Mouse (Mus musculus) midbrain, postnatal 0 days (tissue): ENCODE data around the gene Apol10a. TPM values are rescaled to one million over a fixed set of nuclear protein-coding genes. Genes with fewer than 3 reads are reported as not detected.
A peak's percentile ranks its signal among the peaks of the same experiment; 100 is the strongest.
"Not testable (repeated sequence)": the region's sequence is repeated elsewhere in the genome, so short reads cannot be mapped to it uniquely, and the experiment has no call there.

Source experiments
- ATAC-seq: fragments of 200-750 bp; cut with Nextera tagmentation; 2 replicates; pipeline ENCODE4 v1.8.0; 2017; ENCODE audit warnings: moderate number of reproducible peaks, mild to moderate bottlenecking, moderate TSS enrichment, moderate library complexity; ENCODE audit not compliant: low FRiP score
- DNase-seq: peaks from one replicate; pipeline ENCODE4 v3.0.0-alpha.2; 2015; ENCODE audit warnings: low spot score
- H3K27ac ChIP-seq: fragments of 300-500 bp; sonication (generic); 2 replicates; pipeline ENCODE4 v1.5.1; 2014; ENCODE audit warnings: low read depth, mild to moderate bottlenecking, low read length, mixed read lengths
- H3K27me3 ChIP-seq: fragments of 300-500 bp; sonication (generic); 2 replicates; pipeline ENCODE4 v1.6.1; 2014; ENCODE audit warnings: low read length, control low read depth, mixed read lengths; ENCODE audit not compliant: insufficient read depth
- H3K36me3 ChIP-seq: fragments of 300-500 bp; sonication (generic); 2 replicates; pipeline ENCODE4 v1.6.1; 2014; ENCODE audit warnings: low read length, control low read depth, mixed read lengths; ENCODE audit not compliant: insufficient read depth
- H3K4me1 ChIP-seq: fragments of 300-500 bp; sonication (generic); 2 replicates; pipeline ENCODE4 v1.6.1; 2014; ENCODE audit warnings: mild to moderate bottlenecking, control low read depth, antibody characterized with exemption, low read length, mixed read lengths; ENCODE audit not compliant: insufficient read depth
- H3K4me2 ChIP-seq: fragments of 300-500 bp; sonication (generic); 2 replicates; pipeline ENCODE4 v1.6.1; 2014; ENCODE audit warnings: low read depth, mild to moderate bottlenecking, low read length, mixed read lengths; ENCODE audit not compliant: poor library complexity, severe bottlenecking
- H3K4me3 ChIP-seq: fragments of 300-500 bp; sonication (generic); 2 replicates; pipeline ENCODE4 v1.5.1; 2014; ENCODE audit warnings: low read depth, mild to moderate bottlenecking, low read length, moderate library complexity
- H3K9ac ChIP-seq: fragments of 300-500 bp; sonication (generic); replicated peaks from 2 replicates; pipeline ENCODE4 v1.6.1; 2014; ENCODE audit warnings: mild to moderate bottlenecking, low read length, moderate library complexity, mixed read lengths; ENCODE audit not compliant: poor library complexity, severe bottlenecking
- H3K9me3 ChIP-seq: fragments of 300-500 bp; sonication (generic); 2 replicates; pipeline ENCODE4 v1.6.1; 2016; ENCODE audit warnings: low read length, control low read depth
- CTCF ChIP-seq: IDR thresholded peaks from 2 replicates; pipeline ENCODE4 v1.5.1; 2016; ENCODE audit warnings: antibody characterized with exemption, mild to moderate bottlenecking
- WGBS: fragments of 180-500 bp; shearing (Covaris S2); extraction: QIAGEN DNeasy Blood & Tissue Kit; methylation state at CpG from one replicate; pipeline ENCODE4 v1.1.7; 2014; 5-methylcytosine and 5-hydroxymethylcytosine counted together
- polyA plus RNA-seq: library from polyadenylated mRNA; unstranded; fragments of >200 nt; fragmentation: Nextera tagmentation; extraction: Ambion mirVana; gene quantifications from 2 replicates; pipeline ENCODE4 v1.2.1, GENCODE M21; 2015
- total RNA-seq: library from RNA; depleted of rRNA; stranded (reverse); fragments of >200 nt; gene quantifications from 2 replicates; pipeline ENCODE4 v1.2.3, GENCODE M21; 2014

The Apol10a gene
- total and polyA plus RNA-seq, 2 experiments from 2014 or later, result not detected

DNA sequence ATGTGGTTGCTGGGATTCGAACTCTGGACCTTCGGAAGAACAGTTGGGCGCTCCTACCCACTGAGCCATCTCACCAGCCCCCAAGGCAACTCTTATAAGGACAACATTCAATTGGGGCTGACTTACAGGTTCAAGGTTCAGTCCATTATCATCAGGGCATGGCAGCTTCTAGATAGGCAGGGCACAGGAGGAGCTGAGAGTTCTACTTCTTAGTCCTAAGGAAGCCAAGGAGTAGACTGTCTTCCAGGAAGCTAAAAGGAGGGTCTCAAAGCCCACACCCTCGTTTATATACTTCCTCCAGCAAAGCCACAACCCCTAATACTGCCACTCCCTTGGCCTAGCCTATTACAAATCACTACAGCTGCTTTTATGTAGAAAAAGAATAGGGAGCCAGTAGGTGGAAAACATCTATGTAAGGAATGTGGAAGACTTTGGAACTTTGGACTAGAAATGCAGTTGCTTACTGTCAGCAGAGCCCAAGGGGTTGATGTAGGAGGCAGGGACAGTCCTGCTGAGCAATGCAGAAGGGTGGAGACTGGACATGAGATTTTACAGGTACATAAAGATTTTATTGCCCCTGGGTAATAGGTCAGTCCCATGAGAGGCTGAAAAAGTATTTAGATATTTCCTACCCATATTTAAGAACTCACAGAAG, 5.4 kb downstream of the Apol10a start:
- no peak for ATAC-seq

DNA sequence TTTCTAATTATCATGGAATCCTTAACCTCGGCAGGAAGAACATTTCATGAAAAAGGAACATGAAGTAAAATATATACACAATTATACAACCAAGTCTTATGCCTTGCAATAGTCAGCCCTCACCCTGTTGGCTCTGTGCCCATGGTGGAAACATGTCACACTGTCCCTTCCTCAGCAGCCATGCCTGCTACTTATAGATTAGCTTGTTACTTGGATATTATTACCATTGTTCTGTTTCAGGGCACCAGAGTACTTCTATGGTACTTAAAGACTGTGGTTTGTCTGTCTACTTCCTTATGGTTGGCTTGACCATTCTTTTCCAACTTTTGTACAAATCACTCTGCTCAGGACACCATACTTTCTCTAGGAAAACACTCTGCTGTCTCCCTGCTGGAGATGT, 16.3 kb downstream of the Apol10a start:
- H3K36me3 ChIP-seq, H3K27ac ChIP-seq, H3K9me3 ChIP-seq, H3K27me3 ChIP-seq, DNase-seq, H3K4me3 ChIP-seq, H3K4me2 ChIP-seq, H3K4me1 ChIP-seq, ATAC-seq, H3K9ac ChIP-seq: not testable (repeated sequence)
- no CpG with 5 or more reads among the region's 1 CpGs for WGBS

More for the DNA sequence above, 5.4 kb downstream of the Apol10a start:
- Histone ChIP-seq H3K36me3 (no peaks in the 10 kb centered on the region), H3K4me2 (no peak overlapping the region), H3K9ac (no peak overlapping the region), H3K9me3 (no peaks in the 10 kb centered on the region), H3K4me3 (no peak overlapping the region), H3K27ac (no peak overlapping the region), H3K4me1 (no peaks in the 10 kb centered on the region), H3K27me3 (no peaks in the 10 kb centered on the region)
- no peak for DNase-seq
- TF ChIP-seq CTCF, result no peak
- 71% methylated on average over 4 of the region's 4 CpGs for WGBS

DNA sequence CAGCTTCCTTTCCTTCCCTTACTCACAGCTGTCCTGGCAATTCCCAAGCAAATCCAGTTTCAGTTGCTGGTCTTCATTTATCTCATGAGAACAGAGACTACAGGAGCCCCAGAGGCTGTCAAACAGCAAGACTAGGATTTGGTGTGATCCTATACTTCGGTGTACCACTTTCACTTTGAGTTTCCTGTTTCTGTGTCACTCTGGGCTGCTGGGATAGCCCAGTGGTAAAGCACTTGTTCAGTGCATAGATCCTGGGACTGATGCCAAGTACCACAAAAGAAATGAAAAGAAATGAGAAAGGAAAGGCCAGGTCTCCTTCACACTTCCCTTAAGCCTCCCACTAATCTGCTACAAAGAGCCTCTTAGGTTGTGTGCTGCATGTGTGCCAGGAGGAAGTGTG, 17.8 kb downstream of the Apol10a start:
- not testable (repeated sequence) for ATAC-seq, H3K36me3 ChIP-seq, H3K4me1 ChIP-seq, H3K27me3 ChIP-seq, H3K9me3 ChIP-seq, H3K27ac ChIP-seq, H3K4me2 ChIP-seq, DNase-seq, H3K4me3 ChIP-seq, H3K9ac ChIP-seq
- WGBS, result 72% methylated on average over 1 of the region's 1 CpGs

DNA sequence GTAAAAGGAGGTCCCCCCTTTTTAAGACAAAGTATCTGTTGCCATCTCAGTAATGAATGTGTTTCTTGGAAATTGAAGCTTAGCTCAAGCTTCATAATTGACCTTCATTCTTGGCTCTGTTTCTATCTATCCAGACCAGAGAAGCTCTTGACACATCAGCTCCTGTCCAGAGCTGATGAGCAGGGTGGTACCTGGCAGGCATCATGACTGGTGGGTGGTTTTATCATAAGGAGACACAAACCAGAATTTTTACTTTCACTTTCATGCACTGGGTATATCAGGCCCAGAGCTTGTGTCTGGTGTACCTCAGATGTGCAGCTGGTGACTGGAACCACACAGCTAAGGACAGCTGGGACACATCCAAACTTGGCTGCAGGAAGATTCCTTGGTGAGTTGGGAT, 31.1 kb downstream of the Apol10a start, which contains the start of gene Apol11a:
Apol11a (plus strand) TSS at position 306 of the 400 bp plus-strand sequence.
- H3K9me3 ChIP-seq, H3K4me2 ChIP-seq, ATAC-seq: not testable (repeated sequence)

DNA sequence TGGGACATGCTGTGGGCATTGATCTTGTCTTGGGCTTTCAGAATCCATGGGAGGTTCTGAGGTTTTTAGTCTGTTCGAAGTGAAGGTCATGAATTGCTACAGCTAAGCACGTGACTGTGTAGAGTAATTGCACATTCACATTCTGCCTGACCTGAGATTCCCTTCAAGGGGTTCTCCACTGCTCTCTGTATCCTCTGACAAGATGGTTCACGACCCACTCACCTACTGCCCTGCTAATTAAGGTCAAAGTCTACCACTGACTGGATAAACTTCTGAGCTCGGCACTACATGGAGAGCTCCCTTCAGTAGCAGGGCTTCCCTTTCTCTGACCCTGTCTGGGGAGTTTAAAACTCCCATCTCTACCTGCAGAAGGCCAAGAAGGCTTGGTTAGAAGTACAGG, 43.7 kb downstream of the Apol10a start:
- H3K27me3 ChIP-seq, DNase-seq, H3K4me2 ChIP-seq: not testable (repeated sequence)

More for the DNA sequence above, 31.1 kb downstream of the Apol10a start, which contains the start of gene Apol11a:
- H3K9ac ChIP-seq, H3K27me3 ChIP-seq, H3K27ac ChIP-seq, H3K4me1 ChIP-seq, H3K4me3 ChIP-seq, H3K36me3 ChIP-seq, DNase-seq: not testable (repeated sequence)

DNA sequence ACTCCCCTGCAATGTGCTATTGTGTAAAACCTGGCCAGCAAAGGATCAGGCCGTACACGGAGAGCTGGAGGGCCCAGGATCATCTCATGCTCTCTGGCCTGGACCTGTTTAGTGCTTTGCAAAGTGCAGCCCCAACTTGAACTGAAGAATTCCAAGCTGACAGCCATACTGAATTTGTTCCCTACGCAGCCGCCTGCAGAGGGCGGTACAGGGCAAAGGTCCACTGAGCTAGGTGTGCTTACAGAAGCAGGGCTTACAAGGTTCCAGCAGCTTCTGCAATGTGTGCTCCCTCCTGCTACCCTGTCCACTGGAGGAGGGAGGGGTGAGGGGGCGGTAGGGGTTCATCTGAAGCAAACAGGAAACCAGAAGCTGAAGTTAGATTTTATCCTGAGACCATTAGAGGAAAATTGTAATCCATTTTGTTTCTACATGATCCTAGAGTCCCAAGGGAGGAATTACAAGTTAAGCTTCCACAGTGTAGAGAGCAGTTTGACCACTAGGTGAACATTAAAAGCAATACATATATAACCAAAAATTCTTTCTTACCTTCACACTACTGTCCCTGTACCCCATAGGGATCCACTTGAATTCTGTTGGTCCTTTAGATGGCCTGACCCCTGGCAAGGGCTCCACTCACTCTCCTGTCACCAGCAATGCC, 46.5 kb downstream of the Apol10a start:
- 13% methylated on average over 6 of the region's 6 CpGs for WGBS
- not testable (repeated sequence) for H3K9me3 ChIP-seq, ATAC-seq, H3K36me3 ChIP-seq, H3K4me2 ChIP-seq, H3K4me3 ChIP-seq, H3K27me3 ChIP-seq, H3K9ac ChIP-seq, H3K27ac ChIP-seq, H3K4me1 ChIP-seq
- TF ChIP-seq CTCF, result peak; percentile 68
- peak; percentile 36 for DNase-seq

More for the DNA sequence above, 43.7 kb downstream of the Apol10a start:
- not testable (repeated sequence) for H3K9me3 ChIP-seq, H3K36me3 ChIP-seq, H3K27ac ChIP-seq, ATAC-seq, H3K4me3 ChIP-seq, H3K4me1 ChIP-seq, H3K9ac ChIP-seq
- WGBS, result 72% methylated on average over 4 of the region's 4 CpGs
